ENCODE assay signal across 7 mouse cellular contexts in the genomic region with DNA sequence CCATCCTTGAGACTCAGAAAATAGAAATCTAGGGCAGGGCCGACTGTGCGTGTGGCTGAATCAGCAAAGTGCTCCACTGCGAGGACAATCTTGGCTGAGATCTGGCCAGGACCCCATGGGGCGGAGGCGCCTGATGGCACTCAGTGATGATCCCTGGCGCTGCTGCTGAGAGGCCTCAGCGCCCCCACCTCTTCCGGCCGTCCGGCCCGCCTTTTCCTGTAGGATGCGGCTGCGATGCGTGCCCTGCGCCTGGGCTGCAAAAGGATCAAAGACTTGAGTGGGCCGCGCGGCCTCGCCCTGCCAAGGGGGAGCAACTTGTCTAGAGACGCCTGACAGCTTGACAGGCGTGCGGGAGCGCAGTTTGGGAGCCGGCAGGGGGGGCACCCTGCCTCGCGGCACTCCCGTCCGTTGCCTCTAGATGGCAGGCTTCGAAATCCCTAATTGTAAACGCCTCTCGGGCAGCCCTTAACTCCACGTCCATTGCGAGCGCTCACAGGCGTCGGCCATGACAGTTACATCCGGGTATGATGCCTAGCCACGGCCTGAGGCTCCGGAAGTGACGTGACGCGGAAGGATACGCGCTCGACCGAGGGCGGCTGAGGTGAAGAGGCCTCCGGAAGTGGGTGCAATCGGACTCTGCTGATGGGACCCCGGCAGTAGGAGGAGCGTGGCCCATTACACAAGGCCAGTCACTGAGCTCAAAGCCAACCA. TPM values are rescaled to one million over a fixed set of nuclear protein-coding genes. Genes with fewer than 3 reads are reported as not detected.
DNase-seq lines count a peak whose midpoint lies in the region; ATAC-seq lines count a peak whose summit lies in the region.

No protein-coding gene starts in this region.

- DNase-seq in spleen, adult 18-20 months: peak; percentile 64

- peak overlapping the region; percentile 85 for H3K4me2 ChIP-seq in heart, embryonic 11.5 days
- peak overlapping the region; percentile 63 for H3K4me2 ChIP-seq in kidney, embryonic 14.5 days (replicated peaks; ENCODE audit: low read depth, low read length)
- peak overlapping the region; percentile 65 for H3K4me2 ChIP-seq in limb, embryonic 13.5 days (replicated peaks)
- H3K4me2 ChIP-seq in midbrain, embryonic 15.5 days: peak overlapping the region; percentile 68

- no peaks in the 10 kb centered on the region for H3K4me1 ChIP-seq in brown adipose tissue, adult 24 weeks (ENCODE audit: control insufficient read depth, insufficient read depth, insufficient read length, low read length)
- H3K4me1 ChIP-seq in erythroblast, embryonic 14.5 days (ENCODE audit: control insufficient read depth): peaks cover 9% of the 10 kb centered on the region
- H3K4me1 ChIP-seq in heart, embryonic 11.5 days (ENCODE audit: control insufficient read depth, insufficient read depth, low read length): no peaks in the 10 kb centered on the region; the same call in 1 of the 2 replicates
- no peaks in the 10 kb centered on the region for H3K4me1 ChIP-seq in kidney, embryonic 14.5 days (ENCODE audit: control insufficient read depth, insufficient read depth, low read length)
- H3K4me1 ChIP-seq in limb, embryonic 13.5 days: no peaks in the 10 kb centered on the region
- no peaks in the 10 kb centered on the region for H3K4me1 ChIP-seq in midbrain, embryonic 15.5 days

- peak overlapping the region; percentile 74 for H3K9ac ChIP-seq in heart, embryonic 11.5 days (ENCODE audit: low read depth, low read length)
- peak overlapping the region; percentile 28; the same call in 1 of the 2 replicates for H3K9ac ChIP-seq in kidney, embryonic 14.5 days (ENCODE audit: low read depth, low read length)
- H3K9ac ChIP-seq in limb, embryonic 13.5 days: peak overlapping the region; percentile 53
- peak overlapping the region; percentile 54 for H3K9ac ChIP-seq in midbrain, embryonic 15.5 days

- peak overlapping the region; percentile 67 for H3K4me3 ChIP-seq in brown adipose tissue, adult 24 weeks (ENCODE audit: insufficient read depth, low read depth, low read length)
- peak overlapping the region; percentile 67 for H3K4me3 ChIP-seq in erythroblast, embryonic 14.5 days (replicated peaks)
- peak overlapping the region; percentile 61 for H3K4me3 ChIP-seq in heart, embryonic 11.5 days (ENCODE audit: low read depth, low read length)
- H3K4me3 ChIP-seq in kidney, embryonic 14.5 days (ENCODE audit: low read length): peak overlapping the region; percentile 38
- H3K4me3 ChIP-seq in limb, embryonic 13.5 days: peak overlapping the region; percentile 51
- peak overlapping the region; percentile 65 for H3K4me3 ChIP-seq in midbrain, embryonic 15.5 days

- WGBS in heart, embryonic 11.5 days (ENCODE audit: insufficient replicate concordance): 1% methylated on average over 51 of the region's 51 CpGs
- WGBS in kidney, embryonic 14.5 days: 3% methylated on average over 51 of the region's 51 CpGs
- 2% methylated on average over 51 of the region's 51 CpGs for WGBS in limb, embryonic 13.5 days
- WGBS in midbrain, embryonic 15.5 days: 1% methylated on average over 51 of the region's 51 CpGs

- ATAC-seq in heart, embryonic 11.5 days (replicated peaks; ENCODE audit: insufficient number of reproducible peaks, low FRiP score, low TSS enrichment): peak; percentile 93
- peak; percentile 98 for ATAC-seq in kidney, embryonic 14.5 days (ENCODE audit: low FRiP score, low TSS enrichment)
- ATAC-seq in limb, embryonic 13.5 days (ENCODE audit: low FRiP score, low read depth): peak; percentile 95
- peak; percentile 99 for ATAC-seq in midbrain, embryonic 15.5 days (replicated peaks)

- no peaks in the 10 kb centered on the region for H3K36me3 ChIP-seq in erythroblast, embryonic 14.5 days (ENCODE audit: control insufficient read depth)
- H3K36me3 ChIP-seq in heart, embryonic 11.5 days (ENCODE audit: control insufficient read depth, insufficient read depth, low read length): no peaks in the 10 kb centered on the region
- no peaks in the 10 kb centered on the region for H3K36me3 ChIP-seq in kidney, embryonic 14.5 days (ENCODE audit: control insufficient read depth, insufficient read depth, low read length)
- no peaks in the 10 kb centered on the region for H3K36me3 ChIP-seq in limb, embryonic 13.5 days
- H3K36me3 ChIP-seq in midbrain, embryonic 15.5 days (replicated peaks): no peaks in the 10 kb centered on the region

- H3K27ac ChIP-seq in brown adipose tissue, adult 24 weeks (replicated peaks; ENCODE audit: low read depth, low read length): 0 out of 2 replicates have a peak overlapping the region, but pooled peaks have one; percentile 10
- peak overlapping the region; percentile 70 for H3K27ac ChIP-seq in heart, embryonic 11.5 days (ENCODE audit: low read depth, low read length)
- peak overlapping the region; percentile 38; the same call in 1 of the 2 replicates for H3K27ac ChIP-seq in kidney, embryonic 14.5 days (ENCODE audit: low read depth, low read length)
- H3K27ac ChIP-seq in limb, embryonic 13.5 days: peak overlapping the region; percentile 23; the same call in 1 of the 2 replicates
- peak overlapping the region; percentile 94 for H3K27ac ChIP-seq in midbrain, embryonic 15.5 days

- H3K27me3 ChIP-seq in erythroblast, embryonic 14.5 days (ENCODE audit: control insufficient read depth): peaks cover 51% of the 10 kb centered on the region
- H3K27me3 ChIP-seq in heart, embryonic 11.5 days (ENCODE audit: control insufficient read depth, insufficient read depth, low read length): peaks cover 34% of the 10 kb centered on the region
- H3K27me3 ChIP-seq in kidney, embryonic 14.5 days (ENCODE audit: control insufficient read depth, insufficient read depth, low read length): peaks cover 11% of the 10 kb centered on the region; the same call in 1 of the 2 replicates
- peaks cover 44% of the 10 kb centered on the region for H3K27me3 ChIP-seq in limb, embryonic 13.5 days
- H3K27me3 ChIP-seq in midbrain, embryonic 15.5 days (replicated peaks): peaks cover 46% of the 10 kb centered on the region

- H3K9me3 ChIP-seq in erythroblast, embryonic 14.5 days (ENCODE audit: control insufficient read depth, low read length): peaks cover 12% of the 10 kb centered on the region; the same call in 1 of the 2 replicates
- no peaks in the 10 kb centered on the region for H3K9me3 ChIP-seq in heart, embryonic 11.5 days (replicated peaks; ENCODE audit: control insufficient read depth, low read length)
- H3K9me3 ChIP-seq in kidney, embryonic 14.5 days (ENCODE audit: control insufficient read depth, low read length): peaks cover 7% of the 10 kb centered on the region
- H3K9me3 ChIP-seq in limb, embryonic 13.5 days: no peaks in the 10 kb centered on the region
- H3K9me3 ChIP-seq in midbrain, embryonic 15.5 days: no peaks in the 10 kb centered on the region

RNA-seq across cellular contexts. Expression of gene Zfp518a, which starts 21.4 kb away (rescaled TPM):
- 6.7 and 9.3 TPM in 2 replicates for polyA plus RNA-seq in brown adipose tissue, adult 24 weeks (2012; ENCODE audit: insufficient read depth, insufficient read length, missing spikeins)
- 0.02 TPM in 1 of 2 replicates, not detected in the other for polyA plus RNA-seq in erythroblast, embryonic 14.5 days (2012)
- 9.1 and 11.7 TPM in 2 replicates for polyA plus RNA-seq in heart, embryonic 11.5 days (2014; fragmentation: Nextera tagmentation; extraction: Ambion mirVana)
- polyA plus RNA-seq in kidney, embryonic 14.5 days (2014; fragmentation: Nextera tagmentation; extraction: Ambion mirVana): 16.8 and 19.0 TPM in 2 replicates
- polyA plus RNA-seq in limb, embryonic 13.5 days (2015; fragmentation: Nextera tagmentation; extraction: Ambion mirVana): 9.9 and 10.2 TPM in 2 replicates
- 4.6 and 5.3 TPM in 2 replicates for polyA plus RNA-seq in midbrain, embryonic 15.5 days (2015; fragmentation: Nextera tagmentation; extraction: Ambion mirVana)

RNA-seq across cellular contexts. Expression of gene Ccnj, which starts 42.0 kb away (rescaled TPM):
- 2.1 and 2.8 TPM in 2 replicates for polyA plus RNA-seq in brown adipose tissue, adult 24 weeks (2012; ENCODE audit: insufficient read depth, insufficient read length, missing spikeins)
- polyA plus RNA-seq in erythroblast, embryonic 14.5 days (2012): 0.04 and 0.06 TPM in 2 replicates
- 8.5 and 11.9 TPM in 2 replicates for polyA plus RNA-seq in heart, embryonic 11.5 days (2014; fragmentation: Nextera tagmentation; extraction: Ambion mirVana)
- polyA plus RNA-seq in kidney, embryonic 14.5 days (2014; fragmentation: Nextera tagmentation; extraction: Ambion mirVana): 6.7 and 13.4 TPM in 2 replicates
- 17.7 and 18.2 TPM in 2 replicates for polyA plus RNA-seq in limb, embryonic 13.5 days (2015; fragmentation: Nextera tagmentation; extraction: Ambion mirVana)
- polyA plus RNA-seq in midbrain, embryonic 15.5 days (2015; fragmentation: Nextera tagmentation; extraction: Ambion mirVana): 20.8 and 21.2 TPM in 2 replicates

Comparison
In these comparisons a context has a peak if more than half of its experiments do, and no peak if none do; other contexts are left out.
1. Peak in every context shown above with its lines: DNase-seq, ATAC-seq, H3K4me3 ChIP-seq and H3K27ac ChIP-seq.
2. H3K27ac ChIP-seq: peak in every context shown above with its lines; median percentile 94 in midbrain, embryonic 15.5 days; 70 in heart, embryonic 11.5 days; 38 in kidney, embryonic 14.5 days; 23 in limb, embryonic 13.5 days; 10 in brown adipose tissue, adult 24 weeks.